Mouse (Mus musculus) heart, adult 2 months (tissue): ENCODE data around the gene Slc35g3. TPM values are rescaled to one million over a fixed set of nuclear protein-coding genes. Genes with fewer than 3 reads are reported as not detected.

Source experiments
- DNase-seq, 2 experiments: peaks; one replicate each; pipeline ENCODE4 v3.0.0; 2021
- H3K27ac ChIP-seq: fragments of 200-600 bp; 2 replicates; pipeline ENCODE4 v1.8.1; 2022
- H3K27me3 ChIP-seq: fragments of 200-500 bp; 2 replicates; pipeline ENCODE4 v1.6.1; 2012; ENCODE audit warnings: mild to moderate bottlenecking, low read length, inconsistent platforms, mixed read lengths; ENCODE audit not compliant: control insufficient read depth, insufficient read depth
- H3K36me3 ChIP-seq: fragments of 200-500 bp; 2 replicates; pipeline ENCODE4 v1.6.1; 2012; ENCODE audit warnings: low read length, inconsistent platforms; ENCODE audit not compliant: control insufficient read depth, insufficient read depth
- H3K4me1 ChIP-seq: fragments of 200-500 bp; 2 replicates; pipeline ENCODE4 v1.6.1; 2011; ENCODE audit warnings: low read length; ENCODE audit not compliant: control insufficient read depth, insufficient read depth
- H3K4me3 ChIP-seq: fragments of 200-600 bp; 2 replicates; pipeline ENCODE4 v1.8.1; 2022
- H3K79me2 ChIP-seq: fragments of 200-500 bp; replicated peaks from 2 replicates; pipeline ENCODE4 v1.6.1; 2012; ENCODE audit warnings: mild to moderate bottlenecking, inconsistent platforms, low read length, moderate library complexity, mixed read lengths; ENCODE audit not compliant: control insufficient read depth, insufficient read depth
- H3K9ac ChIP-seq: fragments of 200-500 bp; 2 replicates; pipeline ENCODE4 v1.6.1; 2012; ENCODE audit warnings: low read depth, mild to moderate bottlenecking, control low read depth, inconsistent platforms, low read length, mixed read lengths
- CTCF ChIP-seq: fragments of 200-600 bp; IDR thresholded peaks from 2 replicates; pipeline ENCODE4 v1.8.1; 2022; ENCODE audit warnings: antibody characterized with exemption, mild to moderate bottlenecking, moderate library complexity
- EP300 ChIP-seq: fragments of 200-500 bp; IDR thresholded peaks from 2 replicates; pipeline ENCODE4 v1.6.1; 2011; ENCODE audit warnings: low read depth, low read length, control low read depth; ENCODE audit not compliant: insufficient read depth
- POLR2A ChIP-seq: fragments of 200-500 bp; IDR thresholded peaks from 2 replicates; pipeline ENCODE4 v1.6.1; 2011; ENCODE audit warnings: mild to moderate bottlenecking, low read depth, low read length, control low read depth; ENCODE audit not compliant: insufficient read depth
- WGBS: fragments of 180-500 bp; shearing (Covaris S2); methylation state at CpG from one replicate; pipeline ENCODE4 v1.1.7; 2018; 5-methylcytosine and 5-hydroxymethylcytosine counted together
- intact Hi-C: fragments of 180-260 bp; cut with DNase I; formaldehyde crosslinking; loops from one replicate; pipeline ENCODE4 v1.15.1; 2025
- polyA plus RNA-seq: library from polyadenylated mRNA; depleted of rRNA; stranded (reverse); fragments of >200 nt; gene quantifications from 2 replicates; pipeline ENCODE4 v1.2.3, GENCODE M21; 2012
- total RNA-seq, 2 experiments: library from RNA; stranded (reverse); gene quantifications; 2 replicates each; pipeline ENCODE4 v1.2.3; 2021

Slc35g3 gene
- total and polyA plus RNA-seq, 3 experiments, result 0.35 TPM; not detected in 2

DNA sequence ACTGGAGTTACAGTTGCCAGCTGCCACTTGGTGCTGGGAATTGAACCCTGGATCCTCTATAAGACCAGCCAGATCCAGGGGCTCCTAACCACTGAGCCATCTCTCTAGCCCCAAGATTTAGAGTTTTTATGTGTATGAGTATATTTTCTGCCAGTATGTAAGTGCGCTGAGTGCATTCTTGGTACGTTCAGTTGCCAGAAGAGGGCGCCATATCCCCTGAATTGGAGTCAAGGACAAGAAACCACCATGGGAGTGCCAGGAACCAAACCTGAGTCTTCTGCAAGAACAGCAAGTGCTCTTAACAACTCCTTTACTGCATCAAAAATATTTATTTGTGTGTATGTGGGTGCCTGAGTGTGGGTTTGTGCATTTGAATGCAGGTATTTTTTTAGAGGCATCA, 32.7 kb downstream of the Slc35g3 start:
- Histone ChIP-seq H3K36me3 (no peaks in the 10 kb centered on the region), H3K27ac (no peak overlapping the region), H3K4me3 (no peak overlapping the region), H3K27me3 (no peaks in the 10 kb centered on the region), H3K79me2 (no peaks in the 10 kb centered on the region), H3K9ac (no peak overlapping the region), H3K4me1 (no peaks in the 10 kb centered on the region)
- TF ChIP-seq CTCF, result peak; percentile 75
- TF ChIP-seq EP300, result no peak
- TF ChIP-seq POLR2A, result no peak
- peak; percentile 50 to 55 for DNase-seq
- WGBS, result 37% methylated on average over 3 of the region's 3 CpGs
- intact Hi-C loops, result no loop called here

DNA sequence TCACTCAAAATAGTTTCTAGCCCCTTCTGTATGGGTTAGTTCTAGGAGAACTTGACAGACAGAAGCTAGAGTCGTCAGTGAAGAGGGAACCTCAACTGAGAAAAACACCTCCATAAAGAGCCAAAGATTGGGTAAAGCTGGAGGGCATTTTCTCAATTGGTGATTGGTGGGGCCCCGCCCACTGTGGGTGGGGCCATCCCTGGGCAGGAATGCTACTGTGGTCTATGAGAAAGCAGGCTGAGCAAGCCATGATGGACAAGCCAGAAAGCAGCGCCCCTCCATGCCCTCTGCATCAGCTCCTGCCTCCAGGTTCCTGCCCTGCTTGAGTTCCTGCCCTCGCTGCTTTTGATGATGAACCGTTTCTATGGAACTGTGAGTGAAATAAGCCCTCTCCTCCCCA, 35.8 kb downstream of the Slc35g3 start:
- intact Hi-C loops, result no loop called here
- Histone ChIP-seq H3K4me3 (no peak overlapping the region), H3K9ac (no peak overlapping the region), H3K79me2 (no peaks in the 10 kb centered on the region), H3K27me3 (no peaks in the 10 kb centered on the region), H3K4me1 (no peaks in the 10 kb centered on the region), H3K36me3 (no peaks in the 10 kb centered on the region), H3K27ac (no peak overlapping the region)
- TF ChIP-seq EP300 (no peak), CTCF (no peak)
- no peak for DNase-seq
- 46% methylated on average over 5 of the region's 5 CpGs for WGBS

DNA sequence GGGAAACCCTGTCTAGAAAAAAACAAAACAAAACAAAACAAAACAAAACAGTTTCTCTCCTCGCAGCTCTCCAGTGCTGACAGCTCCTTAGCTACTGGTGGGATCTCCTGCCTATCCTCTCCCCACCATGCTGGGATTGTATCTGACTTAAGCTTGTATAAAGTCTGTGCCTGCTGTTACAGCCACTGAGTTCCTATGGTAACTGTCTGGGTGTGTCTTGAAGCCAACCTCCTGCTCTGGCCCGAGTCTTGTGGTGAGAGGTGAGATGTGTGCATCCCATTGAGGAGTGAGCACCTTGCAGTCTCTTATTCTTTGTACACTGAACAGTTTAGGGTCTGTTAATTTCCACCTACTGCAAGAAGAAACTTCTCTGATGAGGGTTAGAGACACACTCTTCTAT, 38.7 kb downstream of the Slc35g3 start:
- DNase-seq, result no peak
- no peak overlapping the region for H3K9ac ChIP-seq
- 41% methylated on average over 2 of the region's 2 CpGs for WGBS

GRCm38 (mm10) chr11:69720852-69721251, 40.9 kb downstream of the Slc35g3 start:
- Histone ChIP-seq H3K27ac (no peak overlapping the region), H3K4me1 (no peaks in the 10 kb centered on the region), H3K36me3 (no peaks in the 10 kb centered on the region), H3K79me2 (no peaks in the 10 kb centered on the region), H3K4me3 (no peak overlapping the region), H3K27me3 (no peaks in the 10 kb centered on the region), H3K9ac (no peak overlapping the region)
- TF ChIP-seq EP300 (no peak), CTCF (no peak), POLR2A (no peak)
- intact Hi-C loops, result no loop called here
- WGBS, result 77% methylated on average over 6 of the region's 6 CpGs
- DNase-seq, result no peak

More for the DNA sequence above, 38.7 kb downstream of the Slc35g3 start:
- Histone ChIP-seq H3K36me3 (no peaks in the 10 kb centered on the region), H3K27ac (no peak overlapping the region), H3K27me3 (no peaks in the 10 kb centered on the region), H3K79me2 (no peaks in the 10 kb centered on the region), H3K4me1 (no peaks in the 10 kb centered on the region), H3K4me3 (no peak overlapping the region)
- intact Hi-C loops, result no loop called here
- no peak for TF ChIP-seq POLR2A
- no peak for TF ChIP-seq EP300
- TF ChIP-seq CTCF, result no peak

- no peak overlapping the region for H3K27ac ChIP-seq
- 69% methylated on average over 6 of the region's 6 CpGs for WGBS
- intact Hi-C loops, result no loop called here
Observed at GRCm38 (mm10) chr11:69719423-69719822, 42.3 kb downstream of the Slc35g3 start.

GRCm38 (mm10) chr11:69718661-69719060, 43.1 kb downstream of the Slc35g3 start:
- Histone ChIP-seq H3K9ac (no peak overlapping the region), H3K27me3 (no peaks in the 10 kb centered on the region), H3K27ac (no peak overlapping the region), H3K4me3 (no peak overlapping the region), H3K79me2 (no peaks in the 10 kb centered on the region), H3K36me3 (no peaks in the 10 kb centered on the region), H3K4me1 (no peaks in the 10 kb centered on the region; the same call in 1 of the 2 replicates)
- intact Hi-C loops, result no loop called here
- no peak for TF ChIP-seq EP300
- TF ChIP-seq POLR2A, result no peak
- 47% methylated on average over 15 of the region's 15 CpGs for WGBS
- no peak for DNase-seq

More at GRCm38 (mm10) chr11:69719423-69719822, 42.3 kb downstream of the Slc35g3 start:
- no peak for DNase-seq
- Histone ChIP-seq H3K9ac (no peak overlapping the region), H3K36me3 (no peaks in the 10 kb centered on the region), H3K4me3 (no peak overlapping the region), H3K79me2 (no peaks in the 10 kb centered on the region), H3K27me3 (no peaks in the 10 kb centered on the region), H3K4me1 (no peaks in the 10 kb centered on the region; the same call in 1 of the 2 replicates)
- no peak for TF ChIP-seq EP300
- TF ChIP-seq CTCF, result peak; percentile 32
